Mouse (Mus musculus): Measurements from ENCODE around the gene Sgms1.
"Not testable (repeated sequence)": the region's sequence is repeated elsewhere in the genome, so short reads cannot be mapped to it uniquely, and the experiment has no call there.

Gene Sgms1

DNA sequence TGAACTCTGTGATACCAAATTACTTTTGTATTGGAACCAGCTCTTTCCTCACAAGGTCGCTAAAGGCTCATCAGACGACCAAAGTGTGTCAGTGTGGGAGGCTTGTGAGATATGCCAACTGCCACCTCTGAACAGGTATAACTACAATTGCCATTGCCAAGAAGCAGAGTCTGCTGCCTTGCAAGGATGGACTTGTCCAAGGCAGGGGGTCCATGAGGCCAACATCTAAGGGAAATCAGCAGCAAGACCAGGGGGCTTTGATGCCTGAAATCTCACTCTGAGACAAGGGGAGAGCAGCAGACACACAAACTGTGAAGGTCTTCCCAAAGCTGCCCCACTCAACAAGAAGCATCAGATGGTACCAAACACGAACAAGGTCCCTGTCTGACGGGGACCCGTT lies 251.6 kb downstream of the Sgms1 start:
- no peak for DNase-seq (ENCODE audit: low read depth)

DNA sequence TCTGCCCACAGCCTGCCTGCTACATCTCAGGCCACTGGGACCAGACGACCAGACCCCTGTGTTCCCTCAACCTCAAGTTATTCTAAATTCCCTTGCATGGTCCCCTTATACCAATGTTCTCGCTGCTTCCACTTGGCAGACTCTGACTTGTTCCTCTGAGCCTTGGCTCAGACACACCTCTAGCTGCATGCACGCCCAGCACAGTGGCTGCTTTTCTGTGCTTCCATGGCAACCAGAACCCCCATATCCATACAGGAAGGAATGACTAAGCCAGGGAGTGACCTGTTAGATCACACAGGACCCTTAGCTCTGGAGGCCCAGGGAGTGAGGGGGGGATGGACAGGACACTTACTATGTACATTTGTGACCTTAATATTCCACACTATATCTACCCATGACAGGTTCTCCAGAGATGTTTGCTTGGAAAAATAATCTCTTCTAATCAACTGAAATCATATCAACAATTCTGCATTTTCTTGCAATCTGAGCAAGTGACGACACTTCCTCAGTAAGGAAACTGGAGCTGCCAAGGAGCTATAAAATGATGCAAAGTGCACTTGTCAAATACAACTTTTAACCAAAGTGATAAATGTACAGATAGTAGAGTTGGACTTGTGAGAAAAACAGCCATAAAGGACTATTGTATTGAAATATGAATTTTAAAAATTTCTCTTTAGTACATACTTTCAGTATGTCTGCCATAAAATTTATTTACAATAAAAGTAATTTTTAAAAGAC lies 252.5 kb downstream of the Sgms1 start:
- no peak for DNase-seq (ENCODE audit: low read depth)

DNA sequence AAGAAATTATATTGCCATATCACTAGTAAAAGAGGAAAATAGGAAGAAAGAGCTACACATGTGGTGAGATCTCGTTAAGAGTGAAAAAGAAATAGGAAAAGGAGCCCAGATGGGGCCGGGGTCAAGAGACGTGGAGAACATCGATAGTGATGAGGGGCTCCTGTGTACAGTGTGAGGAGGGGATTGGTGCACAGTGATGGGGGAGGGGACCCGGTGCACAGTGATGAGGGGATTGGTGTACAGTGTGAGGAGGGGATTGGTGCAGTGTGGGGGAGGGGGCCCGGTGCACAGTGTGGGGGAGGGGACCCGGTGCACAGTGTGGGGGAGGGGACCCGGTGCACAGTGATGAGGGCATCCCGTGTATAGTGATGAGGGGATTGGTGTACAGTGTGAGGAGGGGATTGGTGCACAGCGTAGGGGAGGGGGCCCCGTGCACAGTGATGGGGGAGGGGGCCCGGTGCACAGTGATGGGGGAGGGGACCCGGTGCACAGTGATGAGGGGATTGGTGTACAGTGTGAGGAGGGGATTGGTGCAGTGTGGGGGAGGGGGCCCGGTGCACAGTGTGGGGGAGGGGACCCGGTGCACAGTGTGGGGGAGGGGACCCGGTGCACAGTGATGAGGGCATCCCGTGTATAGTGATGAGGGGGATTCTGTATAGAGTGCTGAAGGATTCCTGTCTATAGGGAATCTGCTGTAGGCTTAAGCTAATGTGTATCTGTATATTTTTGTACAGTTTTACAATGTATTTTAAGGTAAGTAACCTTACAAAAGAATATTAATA lies 257.6 kb downstream of the Sgms1 start:
- DNase-seq (ENCODE audit: low read depth) = not testable (repeated sequence)

DNA sequence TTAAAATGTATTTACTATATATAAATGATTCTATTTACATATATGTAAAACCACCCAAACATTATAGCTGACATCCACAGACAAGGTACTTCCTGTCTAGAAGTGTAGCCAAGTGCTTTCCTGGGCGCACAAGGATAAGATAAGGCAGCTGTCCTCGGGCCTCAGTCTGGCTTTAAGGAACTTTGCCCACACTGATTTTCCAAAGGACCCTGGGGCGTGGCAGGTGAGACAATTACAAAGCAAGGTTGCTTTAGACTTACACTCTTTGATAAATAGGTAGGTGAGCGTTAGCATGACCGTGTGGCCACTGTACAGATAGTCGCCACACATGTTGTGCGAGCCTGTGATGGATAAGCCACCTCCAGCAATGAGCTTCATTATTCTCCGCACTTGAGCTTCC lies 260.2 kb downstream of the Sgms1 start:
- no peak for DNase-seq (ENCODE audit: low read depth)

DNA sequence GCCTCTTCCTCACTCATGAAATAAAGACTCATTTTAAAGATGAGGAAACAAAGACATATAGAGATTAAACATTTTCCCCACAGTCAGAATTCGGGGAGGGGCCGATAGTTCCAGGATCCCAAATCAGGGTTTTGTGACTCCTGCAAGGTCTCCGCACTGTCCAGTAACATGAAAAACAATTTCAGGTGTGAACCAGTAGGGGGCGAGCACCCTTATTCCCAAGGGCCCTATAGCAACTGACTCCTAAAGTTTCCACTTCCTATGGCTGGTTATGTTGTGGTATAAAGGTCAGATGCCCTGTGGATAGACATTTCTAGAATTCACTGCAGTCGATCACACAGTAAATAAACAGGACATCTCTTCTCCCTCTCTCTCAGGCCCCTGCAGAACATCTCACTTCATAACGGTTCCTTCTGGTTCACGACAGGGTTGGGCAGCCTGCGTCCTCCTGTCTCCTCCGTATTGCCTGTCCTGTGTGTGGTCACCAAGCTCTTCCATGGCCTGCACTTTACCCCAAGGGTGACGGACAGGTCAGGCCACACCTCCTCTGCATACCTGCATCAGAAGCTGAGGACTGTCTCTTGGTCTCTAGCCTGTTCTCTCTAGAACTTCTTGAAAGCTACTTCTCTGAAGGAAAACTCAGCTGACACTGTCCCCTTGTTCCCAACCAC lies 262.2 kb downstream of the Sgms1 start:
- DNase-seq (ENCODE audit: low read depth) = peak; percentile 49

DNA sequence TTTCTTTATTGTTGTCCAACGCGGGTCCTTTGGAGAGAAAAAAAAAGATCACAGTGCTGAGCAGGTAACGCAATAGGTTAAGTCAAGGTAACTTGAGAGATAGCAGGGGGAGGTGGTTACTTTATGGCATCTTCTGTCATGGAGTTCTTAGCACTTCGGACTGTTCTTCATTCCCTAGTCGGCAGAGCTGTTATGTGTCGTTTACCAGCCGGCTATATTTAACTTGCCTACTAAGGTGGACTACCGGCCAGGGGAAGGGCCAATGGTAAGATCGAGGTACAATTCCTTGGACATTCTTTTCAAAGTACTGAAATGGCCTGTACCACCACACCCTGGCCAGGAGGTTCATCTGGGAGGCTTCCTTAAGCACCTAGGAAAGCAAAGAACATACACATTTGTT lies 265.4 kb downstream of the Sgms1 start:
- no peak for DNase-seq (ENCODE audit: low read depth)

DNA sequence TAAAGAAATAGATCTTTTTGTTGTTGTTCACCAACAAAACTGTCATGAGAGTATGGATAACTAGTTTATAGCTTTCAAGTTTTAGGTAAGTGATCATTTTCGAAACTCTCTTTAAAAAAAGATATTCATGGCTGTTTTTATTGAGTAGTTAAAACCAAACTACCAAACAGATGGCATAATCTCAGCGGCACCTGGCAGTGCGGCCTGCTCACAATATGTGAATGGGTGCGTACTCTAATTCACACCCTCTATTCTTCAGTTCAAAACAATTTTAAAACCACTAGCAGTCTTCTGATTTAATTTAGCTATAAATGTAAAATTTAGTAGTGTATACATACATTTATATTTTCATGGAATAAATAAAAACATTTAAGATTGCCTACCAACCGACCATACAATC lies 266.3 kb downstream of the Sgms1 start:
- no peak for DNase-seq (ENCODE audit: low read depth)

DNA sequence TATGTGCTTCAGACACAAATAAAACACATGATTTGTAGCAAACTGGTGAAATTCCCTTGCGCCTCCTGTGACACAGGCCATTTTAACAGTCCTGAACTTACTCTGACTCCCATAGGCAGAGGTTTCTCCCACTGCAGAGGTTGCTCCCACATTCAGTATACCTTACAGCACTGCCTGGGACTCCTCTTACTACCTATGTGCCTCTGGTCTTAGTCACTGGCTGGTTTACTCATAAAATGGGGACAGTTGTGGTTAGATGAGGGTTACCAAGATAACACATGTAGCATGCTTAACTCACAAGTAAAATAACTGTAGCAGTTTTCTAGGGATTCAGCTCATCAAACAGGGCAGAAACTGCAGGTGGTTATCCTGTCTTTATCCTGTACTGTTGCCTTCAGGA lies 268.7 kb downstream of the Sgms1 start:
- DNase-seq (ENCODE audit: low read depth) = no peak

DNA sequence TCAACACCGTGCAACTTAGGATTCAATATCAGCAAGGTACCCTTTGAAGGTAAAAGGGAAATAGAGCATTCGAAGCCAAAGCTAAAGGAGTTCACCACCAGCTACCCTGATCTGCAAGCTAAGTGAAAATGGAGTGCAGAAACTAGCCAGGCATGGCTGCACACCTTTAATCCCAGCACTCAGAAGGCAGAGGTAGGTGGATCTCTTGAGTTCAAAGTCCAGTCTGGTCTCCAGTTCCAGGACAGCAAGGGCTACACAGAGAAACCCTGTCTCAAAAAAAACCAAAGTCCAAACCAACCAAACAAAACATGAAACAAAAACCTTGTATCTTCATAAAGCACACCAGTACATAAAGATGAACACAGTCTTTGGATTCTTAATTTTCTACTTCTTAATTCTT lies 269.8 kb downstream of the Sgms1 start:
- no peak for DNase-seq (ENCODE audit: low read depth)

DNA sequence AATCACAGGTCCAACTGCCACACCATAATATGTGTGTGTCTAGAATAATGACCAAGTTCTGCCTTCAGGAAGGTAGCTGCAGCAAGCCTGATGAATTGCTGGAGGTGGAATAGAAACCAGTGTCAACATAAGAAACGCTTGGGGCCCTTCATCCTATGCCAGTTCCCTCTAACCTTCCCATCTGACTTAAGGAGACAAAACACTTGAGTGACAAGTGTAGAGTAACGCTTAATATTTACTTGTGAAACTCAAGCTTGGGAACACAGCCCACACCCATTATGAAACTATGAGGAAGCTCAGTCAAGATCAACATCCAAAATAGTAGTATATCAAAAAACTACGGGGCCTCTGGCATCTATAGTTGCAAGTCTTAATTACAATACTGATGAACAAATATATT lies 271.0 kb downstream of the Sgms1 start:
- DNase-seq (ENCODE audit: low read depth) = no peak

DNA sequence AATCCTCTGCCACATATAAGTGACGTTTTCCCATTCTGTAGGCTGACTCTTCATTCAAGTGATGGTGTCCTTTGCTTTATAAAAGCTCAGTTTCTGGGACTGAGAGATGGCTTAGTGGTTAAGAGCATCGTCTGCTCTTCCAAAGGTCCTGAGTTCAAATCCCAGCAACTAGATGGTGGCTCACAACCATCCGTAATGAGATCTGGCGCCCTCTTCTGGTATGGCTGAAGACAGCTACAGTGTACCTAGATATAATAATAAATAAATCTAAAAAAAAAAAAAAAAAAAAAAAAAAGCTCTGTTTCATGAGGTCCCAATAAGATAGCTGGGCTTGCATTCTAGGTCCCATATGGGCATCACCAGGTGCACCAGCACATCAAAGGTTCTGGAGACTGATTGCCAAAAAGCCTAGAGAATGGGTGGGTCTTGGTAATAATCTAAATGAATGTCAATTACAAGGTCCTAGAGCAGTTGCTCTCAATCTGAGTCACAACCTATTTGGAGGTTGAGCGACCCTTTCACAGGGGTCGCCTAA lies 272.0 kb downstream of the Sgms1 start:
- peak; percentile 35 for DNase-seq (ENCODE audit: low read depth)

DNA sequence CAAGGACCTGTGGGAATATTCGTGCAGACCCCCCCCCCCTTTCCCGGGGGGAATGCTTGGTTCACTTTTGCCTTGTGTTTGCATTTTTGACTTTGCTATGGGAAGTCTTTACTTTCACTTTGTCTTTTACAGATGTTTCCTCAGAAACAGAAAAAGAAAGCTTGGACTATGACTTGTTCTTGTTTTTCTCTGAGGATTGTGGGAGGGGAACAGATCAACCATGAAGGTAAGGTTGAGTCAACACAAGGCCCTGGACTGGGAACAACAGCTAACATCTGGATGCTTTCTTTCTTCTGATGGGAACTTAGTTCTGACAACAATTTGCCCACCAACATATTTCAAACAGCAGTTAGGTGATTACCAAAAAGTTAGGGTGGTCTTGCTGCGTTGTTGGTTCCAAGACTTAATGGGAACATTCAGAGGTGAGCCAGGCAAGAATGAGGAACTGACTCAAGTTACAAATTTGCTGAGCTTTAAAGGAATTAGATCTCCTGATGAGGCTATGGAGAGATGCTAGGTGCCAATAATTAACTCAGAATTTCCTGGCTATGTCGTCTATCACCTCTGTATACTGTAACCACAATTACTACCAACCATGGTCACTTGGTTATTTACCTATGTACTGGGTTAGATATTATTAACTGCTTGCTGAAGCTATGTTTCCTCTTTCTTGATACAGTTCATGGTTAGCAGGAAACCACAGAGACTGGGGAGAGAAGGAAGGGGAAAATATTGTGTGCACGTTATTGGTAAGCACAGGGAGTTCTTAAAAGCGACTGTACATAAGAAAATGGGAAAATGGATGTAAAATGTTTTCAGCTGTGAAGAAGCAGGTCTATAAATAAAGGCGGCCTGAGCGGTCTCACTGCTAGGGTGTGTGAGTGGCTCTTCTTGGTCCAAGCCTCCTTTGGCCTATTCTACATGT lies 277.4 kb downstream of the Sgms1 start:
- DNase-seq (ENCODE audit: low read depth) = no peak

DNA sequence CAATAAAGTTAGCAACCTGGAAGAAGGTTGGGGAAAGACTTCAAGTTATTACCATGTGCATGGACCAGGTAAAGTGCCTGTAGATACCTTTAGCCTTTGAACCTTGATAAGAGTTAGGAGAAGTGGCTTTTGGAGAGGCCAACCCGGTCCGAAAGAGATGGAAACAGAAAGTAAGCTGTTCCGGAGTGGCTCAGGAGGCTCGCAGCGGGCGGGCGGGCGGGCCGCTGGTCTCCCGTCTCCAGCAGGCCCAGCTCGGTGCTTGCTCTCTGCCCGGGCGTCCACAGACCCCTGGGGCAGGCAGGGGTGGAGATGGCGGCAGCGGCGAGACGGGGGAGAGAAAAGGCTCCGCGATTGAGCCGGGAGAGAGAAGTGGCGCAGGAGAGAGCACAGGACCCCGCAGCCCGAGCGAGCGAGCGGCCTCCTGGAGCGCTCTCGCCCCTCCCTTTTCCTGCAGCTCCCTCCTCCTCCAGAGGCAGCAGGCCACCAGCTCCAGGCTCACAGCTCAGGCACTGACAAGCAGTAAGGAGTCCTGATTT lies 281.7 kb downstream of the Sgms1 start, which contains the start of gene Asah2:
Gene Asah2, minus strand, starts transcription at position 441 of the 536 bp plus-strand sequence.
- peak; percentile 77 for DNase-seq (ENCODE audit: low read depth)

DNA sequence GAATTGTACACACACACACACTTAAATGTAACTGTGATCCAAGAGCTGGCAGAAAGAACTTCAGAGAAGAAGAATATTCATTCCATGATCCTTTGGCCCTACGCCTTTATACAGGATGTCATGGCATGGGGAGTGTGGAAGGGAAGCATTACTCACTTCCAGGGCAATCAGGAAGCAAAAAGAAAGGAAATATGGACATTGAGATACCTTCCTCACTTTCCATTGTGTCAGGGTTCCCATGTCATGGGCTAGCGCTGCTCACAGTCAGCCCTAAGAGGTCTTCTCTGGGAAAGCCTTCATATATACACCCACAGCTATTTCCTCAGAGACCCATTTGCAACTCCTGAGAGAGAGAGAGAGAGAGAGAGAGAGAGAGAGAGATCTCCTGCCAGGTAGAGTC lies 282.8 kb downstream of the Sgms1 start:
- DNase-seq (ENCODE audit: low read depth) = no peak

DNA sequence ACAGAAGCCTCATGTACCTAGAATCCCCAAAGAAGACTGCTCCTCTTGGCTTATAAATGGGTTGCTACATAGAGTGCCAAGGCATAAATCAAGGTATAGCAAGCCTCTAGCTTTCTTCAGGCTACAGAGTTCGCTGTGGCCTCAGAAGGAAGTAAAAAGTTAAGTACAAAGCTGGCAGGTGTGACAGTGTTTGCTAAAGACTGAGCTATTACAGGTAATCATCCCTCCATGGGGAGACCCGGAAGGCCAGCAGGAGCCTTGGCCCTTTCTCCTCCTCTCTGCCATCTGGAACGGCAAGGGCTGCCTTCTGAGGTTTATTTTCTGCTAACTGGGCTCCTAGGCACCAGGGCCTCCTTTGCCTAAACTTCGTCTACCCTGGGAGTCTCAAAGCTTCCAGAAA lies 285.3 kb downstream of the Sgms1 start:
- DNase-seq (ENCODE audit: low read depth) = no peak

DNA sequence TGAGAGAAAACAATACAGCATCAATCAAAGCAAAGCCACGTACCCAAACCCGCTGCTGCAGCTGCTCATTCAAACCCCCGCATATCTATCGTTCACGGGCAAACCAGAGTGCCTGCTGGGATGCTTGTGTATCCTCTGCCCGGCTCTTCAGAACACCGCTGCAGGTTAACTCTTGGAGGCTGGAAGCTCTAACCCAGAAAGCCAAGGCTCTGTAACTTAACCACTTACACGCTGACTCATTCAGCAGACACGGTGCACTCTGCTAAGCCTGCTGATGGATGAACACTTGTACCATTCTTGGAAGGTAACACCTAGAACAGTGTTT lies 286.6 kb downstream of the Sgms1 start:
- no peak for DNase-seq (ENCODE audit: low read depth)

DNA sequence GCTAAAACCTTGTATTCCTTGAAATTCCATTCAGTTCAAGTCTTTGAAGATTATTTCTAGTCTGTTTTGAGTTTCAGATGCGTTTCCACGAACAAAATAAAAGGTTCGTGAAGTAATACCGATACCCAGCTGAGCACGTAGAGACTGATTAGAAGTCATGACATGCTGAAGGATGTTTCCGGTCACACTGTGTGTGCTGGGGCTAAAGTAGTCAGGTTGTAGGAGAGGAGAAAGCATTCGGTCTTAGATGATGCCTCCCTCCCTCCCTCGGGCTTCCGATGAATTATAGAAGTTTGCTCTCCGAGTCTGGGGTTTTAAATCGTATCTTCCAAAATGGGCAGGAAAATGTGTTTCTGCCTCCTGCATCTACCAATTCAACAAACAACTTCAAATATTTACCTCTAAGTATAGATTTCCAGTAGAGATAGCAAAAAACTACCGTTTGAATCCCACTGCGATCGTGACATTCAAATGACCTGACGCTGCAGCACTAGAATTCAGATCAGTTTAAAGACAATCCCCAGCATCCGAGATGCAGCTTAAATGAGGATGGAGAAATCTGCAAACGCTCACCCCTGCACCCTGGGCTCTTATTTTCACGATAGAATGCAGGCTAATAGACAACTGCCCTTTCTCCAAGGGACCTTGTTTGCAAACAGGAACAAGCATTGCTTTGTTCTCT lies 287.1 kb downstream of the Sgms1 start:
- no peak for DNase-seq (ENCODE audit: low read depth)

DNA sequence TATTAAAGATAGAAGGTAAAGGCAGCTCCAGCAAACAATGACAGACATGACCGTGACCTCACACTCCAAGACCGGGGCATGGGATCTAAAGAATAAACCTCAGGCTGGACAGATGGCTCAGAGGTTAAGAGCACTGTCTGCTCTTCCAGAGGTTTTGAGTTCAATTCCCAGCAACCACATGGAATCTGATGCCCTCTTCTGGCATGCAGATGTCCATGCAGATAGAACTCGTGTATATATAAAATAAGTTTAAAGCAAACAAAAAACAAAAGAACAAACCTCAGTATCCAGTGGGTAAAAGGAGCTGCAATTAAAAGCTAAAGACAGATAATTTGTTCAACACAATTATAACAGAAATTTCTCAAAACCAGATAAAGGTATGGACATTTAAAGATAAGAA lies 290.9 kb downstream of the Sgms1 start:
- no peak for DNase-seq (ENCODE audit: low read depth)

DNA sequence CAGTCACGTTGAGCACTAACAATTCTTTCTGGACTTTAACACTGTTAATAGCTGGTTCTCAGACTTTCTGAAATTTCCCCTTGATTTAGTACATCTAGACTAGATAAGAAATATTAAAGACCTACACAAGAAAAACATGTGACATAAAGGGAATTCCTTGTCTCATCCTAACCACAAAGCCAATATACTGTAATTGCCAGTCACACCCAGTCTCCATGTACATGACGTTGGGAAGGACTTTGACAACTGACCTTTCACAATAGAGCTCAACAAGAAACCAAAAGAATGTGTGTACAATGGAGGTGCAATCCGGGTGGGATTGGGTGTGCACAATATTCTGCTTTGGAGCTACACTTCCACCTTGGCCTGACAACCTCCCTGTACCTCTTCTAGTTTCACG lies 297.2 kb downstream of the Sgms1 start:
- no peak for DNase-seq (ENCODE audit: low read depth)

DNA sequence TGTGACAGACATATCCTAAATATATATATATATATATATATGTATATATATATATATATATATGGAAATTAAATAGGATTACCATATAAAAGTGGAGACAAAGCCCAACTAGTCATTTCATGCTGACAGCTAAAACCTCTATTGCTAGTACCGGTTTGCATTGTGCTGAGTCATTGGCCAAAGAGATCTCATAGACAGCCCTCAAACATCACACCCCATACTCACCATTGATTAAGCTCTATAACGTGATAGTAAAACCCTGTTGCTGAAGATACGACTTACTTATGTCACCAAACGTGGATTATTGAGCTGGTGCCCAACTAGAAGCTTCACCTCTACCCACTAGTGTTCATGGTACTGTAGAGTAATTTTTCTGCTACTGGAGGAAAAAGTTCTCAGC lies 298.7 kb downstream of the Sgms1 start:
- no peak for DNase-seq (ENCODE audit: low read depth)

DNA sequence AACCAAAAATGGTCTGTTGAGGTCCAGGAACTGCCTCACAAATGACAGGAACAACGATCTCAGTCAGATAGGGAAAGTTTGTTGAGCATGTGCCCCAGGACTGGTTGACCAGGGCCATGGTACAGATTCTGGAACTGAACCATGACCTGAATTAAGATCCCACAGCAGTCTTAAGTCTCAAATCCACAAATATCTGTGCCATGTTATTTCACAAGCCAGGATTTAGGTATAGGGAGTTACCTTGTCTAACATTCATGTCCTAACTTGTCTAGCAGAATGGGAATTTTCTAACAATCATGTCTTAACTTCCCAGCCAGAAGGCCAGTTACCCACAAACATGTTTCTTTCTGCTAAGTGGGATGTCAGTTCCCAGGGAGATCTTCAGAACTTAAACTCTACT lies 300.9 kb downstream of the Sgms1 start:
- no peak for DNase-seq (ENCODE audit: low read depth)
